Mouse (Mus musculus): ENCODE data around the gene Hsd17b2. TPM values are rescaled to one million over a fixed set of nuclear protein-coding genes. Genes with fewer than 3 reads are reported as not detected.
"Not testable (repeated sequence)": the region's sequence is repeated elsewhere in the genome, so short reads cannot be mapped to it uniquely, and the experiment has no call there.

Gene Hsd17b2
- polyA plus RNA-seq, 1 experiment: 0.61 TPM

DNA sequence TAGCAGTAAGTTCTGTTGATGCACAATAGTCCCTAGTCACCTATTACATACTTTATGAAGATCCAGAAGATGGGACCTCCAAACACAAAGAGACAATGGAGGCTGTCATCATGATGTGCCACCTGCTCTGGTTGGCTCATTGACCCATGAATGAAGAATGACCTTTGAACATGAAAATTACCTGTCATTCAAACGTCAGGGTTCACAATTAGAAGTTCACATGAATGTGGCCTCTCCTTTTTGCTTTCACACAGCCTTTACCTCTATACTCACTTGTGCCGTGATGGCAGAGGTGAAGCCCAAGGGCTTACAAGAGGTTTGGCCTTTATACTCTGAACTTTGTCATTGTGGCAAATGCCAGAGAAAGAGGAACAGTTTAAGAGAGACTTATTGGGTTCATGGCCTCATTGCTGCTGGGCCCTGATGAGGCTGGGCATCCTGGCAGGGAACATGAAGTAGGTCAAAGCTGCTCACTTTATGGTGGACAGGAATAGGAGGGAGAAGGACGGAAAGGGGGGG is 35.0 kb downstream of the Hsd17b2 start:
- Histone ChIP-seq H3K36me3 (ENCODE audit: control insufficient read depth, insufficient read depth, low read length, poor library complexity, severe bottlenecking) (no peaks in the 10 kb centered on the region), H3K9ac (ENCODE audit: low read depth, poor library complexity, severe bottlenecking) (no peak overlapping the region), H3K9me3 (replicated peaks; ENCODE audit: control insufficient read depth, insufficient read depth, low read length, poor library complexity, severe bottlenecking) (no peaks in the 10 kb centered on the region), H3K4me1 (ENCODE audit: control insufficient read depth, insufficient read depth, low read length) (no peaks in the 10 kb centered on the region), H3K27ac (ENCODE audit: insufficient read depth, low read length) (no peak overlapping the region), H3K4me3 (ENCODE audit: low read depth, low read length) (no peak overlapping the region), H3K27me3 (ENCODE audit: control insufficient read depth, insufficient read depth, low read length, poor library complexity, severe bottlenecking) (no peaks in the 10 kb centered on the region)
- no peak for TF ChIP-seq EP300 (IDR thresholded peaks at IDR 0.05; ENCODE audit: insufficient read depth, low read depth, low read length)
- TF ChIP-seq POLR2A (IDR thresholded peaks at IDR 0.05; ENCODE audit: insufficient read depth, low read length): no peak
- TF ChIP-seq CTCF (IDR thresholded peaks at IDR 0.05; ENCODE audit: low read depth, low read length): no peak

DNA sequence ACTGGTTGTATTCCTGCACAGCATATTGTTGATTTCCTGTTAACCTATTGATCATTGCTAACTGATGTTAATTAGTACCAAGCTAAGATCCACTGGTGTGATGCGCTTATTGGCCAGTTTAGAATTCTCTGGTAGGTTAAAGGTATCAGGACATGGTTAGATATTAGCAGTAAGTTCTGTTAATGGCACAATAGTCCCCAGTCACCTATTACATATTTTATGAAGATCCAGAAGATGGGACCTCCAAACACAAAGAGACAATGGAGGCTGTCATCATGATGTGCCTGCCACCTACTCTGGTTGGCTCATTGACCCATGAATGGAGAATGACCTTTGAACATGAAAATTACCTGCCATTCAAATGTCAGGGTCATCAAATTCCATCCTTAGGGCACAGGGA is 36.5 kb downstream of the Hsd17b2 start:
- H3K4me1 ChIP-seq (ENCODE audit: control insufficient read depth, insufficient read depth, low read length); H3K27ac ChIP-seq (ENCODE audit: insufficient read depth, low read length); H3K9me3 ChIP-seq (replicated peaks; ENCODE audit: control insufficient read depth, insufficient read depth, low read length, poor library complexity, severe bottlenecking); H3K27me3 ChIP-seq (ENCODE audit: control insufficient read depth, insufficient read depth, low read length, poor library complexity, severe bottlenecking); H3K36me3 ChIP-seq (ENCODE audit: control insufficient read depth, insufficient read depth, low read length, poor library complexity, severe bottlenecking); H3K4me3 ChIP-seq (ENCODE audit: low read depth, low read length); H3K9ac ChIP-seq (ENCODE audit: low read depth, poor library complexity, severe bottlenecking): not testable (repeated sequence)

DNA sequence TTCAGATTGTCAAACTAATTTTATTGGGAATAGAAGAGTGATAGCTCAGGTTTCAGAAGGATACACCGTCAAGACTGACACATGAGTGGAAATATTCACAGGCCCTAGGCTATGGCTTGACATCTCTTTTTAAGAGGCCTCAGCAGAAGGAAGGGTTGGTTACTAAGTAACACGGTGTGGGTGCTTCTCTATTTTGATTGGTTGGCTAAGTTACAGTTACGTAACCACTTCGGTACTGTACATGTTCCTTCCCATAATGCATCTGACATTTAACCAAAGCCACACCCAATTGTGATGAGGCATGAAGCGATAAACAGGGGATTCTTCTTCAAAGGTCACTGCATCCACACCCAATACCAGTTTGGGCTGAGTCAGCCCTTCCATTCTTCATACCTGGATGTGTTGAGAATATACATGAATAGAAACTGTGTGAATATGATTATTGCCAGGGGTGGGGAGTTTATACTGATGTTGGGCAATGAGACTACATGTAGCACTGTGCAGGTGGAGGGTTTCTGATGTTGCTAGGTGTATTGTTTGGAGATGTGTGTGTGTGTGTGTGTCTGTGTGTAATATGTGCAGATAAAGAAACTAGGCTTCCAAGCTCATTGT is 38.8 kb downstream of the Hsd17b2 start:
- H3K27ac ChIP-seq (ENCODE audit: insufficient read depth, low read length): no peak overlapping the region
- no peak overlapping the region for H3K9ac ChIP-seq (ENCODE audit: low read depth, poor library complexity, severe bottlenecking)
- H3K36me3 ChIP-seq (ENCODE audit: control insufficient read depth, insufficient read depth, low read length, poor library complexity, severe bottlenecking): no peaks in the 10 kb centered on the region
- no peak overlapping the region for H3K4me3 ChIP-seq (ENCODE audit: low read depth, low read length)
- H3K27me3 ChIP-seq (ENCODE audit: control insufficient read depth, insufficient read depth, low read length, poor library complexity, severe bottlenecking): no peaks in the 10 kb centered on the region
- H3K4me1 ChIP-seq (ENCODE audit: control insufficient read depth, insufficient read depth, low read length): no peaks in the 10 kb centered on the region
- TF ChIP-seq POLR2A (IDR thresholded peaks at IDR 0.05; ENCODE audit: insufficient read depth, low read length): no peak
- no peaks in the 10 kb centered on the region for H3K9me3 ChIP-seq (replicated peaks; ENCODE audit: control insufficient read depth, insufficient read depth, low read length, poor library complexity, severe bottlenecking)

DNA sequence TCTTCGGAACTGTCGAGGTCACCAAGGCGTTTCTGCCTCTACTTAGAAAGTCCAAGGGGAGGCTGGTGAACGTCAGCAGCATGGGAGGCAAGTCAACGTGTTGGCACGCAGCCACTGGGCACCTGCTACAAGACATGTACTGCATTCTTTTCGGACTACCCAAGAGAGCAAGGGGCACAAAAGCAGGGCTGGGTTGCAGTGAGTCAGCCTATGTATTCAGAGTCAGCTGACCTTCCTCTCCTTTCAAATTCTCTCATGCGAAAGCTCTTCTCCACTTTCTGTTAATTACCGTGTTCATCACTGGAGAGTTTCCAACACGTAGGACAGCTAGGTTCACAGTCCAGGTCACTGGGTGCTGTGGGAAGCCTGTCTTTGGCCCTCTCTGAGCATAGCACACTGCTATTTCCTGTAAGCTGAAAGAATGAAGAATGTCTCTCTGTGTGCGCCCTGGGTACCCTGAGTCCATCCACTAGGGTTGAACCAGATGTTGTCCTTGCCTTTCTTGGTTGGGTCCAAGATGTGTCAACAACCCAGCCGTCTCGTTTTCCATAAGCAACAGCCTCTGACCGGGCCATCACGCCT is 40.8 kb downstream of the Hsd17b2 start:
- no peaks in the 10 kb centered on the region for H3K27me3 ChIP-seq (ENCODE audit: control insufficient read depth, insufficient read depth, low read length, poor library complexity, severe bottlenecking)
- H3K36me3 ChIP-seq (ENCODE audit: control insufficient read depth, insufficient read depth, low read length, poor library complexity, severe bottlenecking): no peaks in the 10 kb centered on the region
- no peak overlapping the region for H3K27ac ChIP-seq (ENCODE audit: insufficient read depth, low read length)
- no peaks in the 10 kb centered on the region for H3K4me1 ChIP-seq (ENCODE audit: control insufficient read depth, insufficient read depth, low read length)
- TF ChIP-seq POLR2A (IDR thresholded peaks at IDR 0.05; ENCODE audit: insufficient read depth, low read length) (no peak), CTCF (IDR thresholded peaks at IDR 0.05; ENCODE audit: low read depth, low read length) (no peak), EP300 (IDR thresholded peaks at IDR 0.05; ENCODE audit: insufficient read depth, low read depth, low read length) (no peak)
- no peaks in the 10 kb centered on the region for H3K9me3 ChIP-seq (replicated peaks; ENCODE audit: control insufficient read depth, insufficient read depth, low read length, poor library complexity, severe bottlenecking)
- no peak overlapping the region for H3K4me3 ChIP-seq (ENCODE audit: low read depth, low read length)
- H3K9ac ChIP-seq (ENCODE audit: low read depth, poor library complexity, severe bottlenecking): no peak overlapping the region

DNA sequence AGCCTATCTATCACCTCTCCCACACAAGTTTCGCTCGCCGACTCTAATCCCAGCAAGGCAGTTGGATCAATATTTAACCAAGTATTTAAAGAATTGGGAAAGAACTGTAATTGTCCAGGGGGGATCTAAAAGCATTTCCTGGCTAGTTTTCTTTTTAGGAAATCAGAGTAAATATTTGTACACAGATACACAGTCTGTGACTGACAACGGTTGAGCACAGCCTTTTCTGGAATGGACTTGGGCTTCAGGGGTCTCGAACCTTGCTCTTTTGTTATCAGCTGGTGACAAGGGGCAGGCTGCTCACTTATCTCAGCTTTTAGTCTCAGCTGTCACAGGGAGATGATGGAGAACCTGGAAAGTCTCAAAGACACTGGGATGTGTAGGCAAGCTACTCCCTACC is 44.9 kb downstream of the Hsd17b2 start:
- Histone ChIP-seq H3K9ac (ENCODE audit: low read depth, poor library complexity, severe bottlenecking) (no peak overlapping the region), H3K27ac (ENCODE audit: insufficient read depth, low read length) (no peak overlapping the region), H3K4me3 (ENCODE audit: low read depth, low read length) (no peak overlapping the region), H3K27me3 (ENCODE audit: control insufficient read depth, insufficient read depth, low read length, poor library complexity, severe bottlenecking) (no peaks in the 10 kb centered on the region), H3K36me3 (ENCODE audit: control insufficient read depth, insufficient read depth, low read length, poor library complexity, severe bottlenecking) (no peaks in the 10 kb centered on the region), H3K9me3 (replicated peaks; ENCODE audit: control insufficient read depth, insufficient read depth, low read length, poor library complexity, severe bottlenecking) (no peaks in the 10 kb centered on the region), H3K4me1 (ENCODE audit: control insufficient read depth, insufficient read depth, low read length) (peaks cover 2% of the 10 kb centered on the region)
- TF ChIP-seq EP300 (IDR thresholded peaks at IDR 0.05; ENCODE audit: insufficient read depth, low read depth, low read length) (no peak), POLR2A (IDR thresholded peaks at IDR 0.05; ENCODE audit: insufficient read depth, low read length) (no peak), CTCF (IDR thresholded peaks at IDR 0.05; ENCODE audit: low read depth, low read length) (no peak)

DNA sequence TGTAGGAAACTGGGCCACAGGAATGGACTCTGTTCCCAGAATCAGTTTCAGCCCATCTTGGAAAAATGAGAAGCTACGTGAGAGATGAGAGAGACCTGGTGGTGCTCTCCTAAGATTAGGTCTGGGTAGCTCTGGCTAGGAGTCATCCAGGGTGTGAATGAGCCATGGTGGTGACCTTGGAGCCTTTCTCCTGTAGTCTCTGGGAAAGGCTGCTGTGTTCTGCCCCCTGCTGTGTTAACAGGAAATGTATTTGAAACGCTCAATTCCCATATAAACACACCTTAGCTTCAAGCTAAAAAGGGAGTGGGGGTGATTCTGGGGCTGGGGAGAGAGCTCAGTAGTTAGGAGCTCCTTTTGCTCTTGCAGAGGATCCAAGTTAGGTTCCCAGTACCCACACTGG is 45.7 kb downstream of the Hsd17b2 start:
- Histone ChIP-seq H3K4me1 (ENCODE audit: control insufficient read depth, insufficient read depth, low read length) (peaks cover 2% of the 10 kb centered on the region), H3K27ac (ENCODE audit: insufficient read depth, low read length) (no peak overlapping the region), H3K36me3 (ENCODE audit: control insufficient read depth, insufficient read depth, low read length, poor library complexity, severe bottlenecking) (no peaks in the 10 kb centered on the region), H3K9ac (ENCODE audit: low read depth, poor library complexity, severe bottlenecking) (no peak overlapping the region), H3K4me3 (ENCODE audit: low read depth, low read length) (no peak overlapping the region), H3K9me3 (replicated peaks; ENCODE audit: control insufficient read depth, insufficient read depth, low read length, poor library complexity, severe bottlenecking) (no peaks in the 10 kb centered on the region), H3K27me3 (ENCODE audit: control insufficient read depth, insufficient read depth, low read length, poor library complexity, severe bottlenecking) (no peaks in the 10 kb centered on the region)
- TF ChIP-seq EP300 (IDR thresholded peaks at IDR 0.05; ENCODE audit: insufficient read depth, low read depth, low read length) (peak; percentile 72; the same call in 1 of the 2 replicates), CTCF (IDR thresholded peaks at IDR 0.05; ENCODE audit: low read depth, low read length) (no peak), POLR2A (IDR thresholded peaks at IDR 0.05; ENCODE audit: insufficient read depth, low read length) (no peak)

All from ES-Bruce4 (cell line).